Mouse (Mus musculus) olfactory bulb, adult 2 months (tissue): Measurements from ENCODE around the gene Mindy1.

Experiments
- CTCF ChIP-seq: fragments of 200-500 bp; IDR thresholded peaks from 2 replicates; pipeline ENCODE4 v1.5.1; 2012; ENCODE audit warnings: low read depth, mild to moderate bottlenecking, low read length, moderate library complexity; ENCODE audit not compliant: insufficient read depth
- POLR2A ChIP-seq: fragments of 200-500 bp; IDR thresholded peaks from 2 replicates; pipeline ENCODE4 v1.6.1; 2012; ENCODE audit warnings: mild to moderate bottlenecking, low read depth, low read length, moderate library complexity; ENCODE audit not compliant: insufficient read depth

DNA sequence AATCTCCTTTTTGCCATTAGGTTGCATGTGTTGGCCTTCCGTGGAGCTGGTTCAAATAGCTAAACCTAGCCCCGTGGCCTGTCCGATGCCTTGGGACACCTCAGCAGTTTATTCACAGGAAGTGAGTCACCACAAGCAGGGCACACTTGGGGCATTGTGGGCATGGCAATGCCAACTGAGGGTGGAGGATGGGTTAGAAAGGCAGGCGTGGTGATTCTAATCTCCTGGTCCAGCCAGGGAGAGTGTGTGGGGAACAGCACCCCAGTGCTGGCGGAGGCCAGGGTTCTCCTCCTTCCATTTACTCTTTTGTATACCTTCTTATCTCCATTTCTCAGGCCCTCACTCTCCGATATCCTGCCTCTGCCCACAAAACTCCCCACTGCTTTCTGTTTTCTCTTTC, 31.5 kb downstream of the Mindy1 start:
- no peak for TF ChIP-seq POLR2A
- TF ChIP-seq CTCF, result no peak
